Mouse (Mus musculus): ENCODE results near the gene Pdgfb. TPM values are rescaled to one million over a fixed set of nuclear protein-coding genes. Genes with fewer than 3 reads are reported as not detected.
A peak's percentile ranks its signal among the peaks of the same experiment; 100 is the strongest.

Gene Pdgfb
- polyA plus RNA-seq (2012; rRNA removed) = 1.5 and 1.7 TPM in 2 replicates
- polyA plus RNA-seq (2014; fragmentation: Nextera tagmentation; extraction: Ambion mirVana) = 0.71 and 0.92 TPM in 2 replicates

GRCm38 (mm10) chr15:80014321-80015210 lies at the start of gene Pdgfb:
TSS of gene Pdgfb (minus strand) at chr15:80014977.
- H3K27me3 ChIP-seq (ENCODE audit: control insufficient read depth, insufficient read depth, low read length) = peaks cover 54% of the 10 kb centered on the region
- peak within 1 kb of the TSS; percentile 35 to 46 for H3K4me3 ChIP-seq (ENCODE audit: insufficient read depth in 1 of 2, low read depth in 2 of 2, low read length in 2 of 2)
- no peaks in the 10 kb centered on the region for H3K36me3 ChIP-seq (replicated peaks; ENCODE audit: control insufficient read depth, insufficient read depth, low read depth)
- TF ChIP-seq CTCF (IDR thresholded peaks at IDR 0.05; ENCODE audit: low read depth) = no peak
- TF ChIP-seq EP300 (IDR thresholded peaks at IDR 0.05; ENCODE audit: low read depth) = no peak
- under 1% methylated on average over 60 of the region's 60 CpGs for WGBS (ENCODE audit: insufficient replicate concordance)
- ATAC-seq (ENCODE audit: insufficient read depth) (no peak), DNase-seq (ENCODE audit: low read depth in 3 of 3, low spot score in 3 of 3) (no peak)
- H3K4me2 ChIP-seq (ENCODE audit: low read depth) = peak within 1 kb of the TSS; percentile 60
- 0 out of 4 replicates have a peak, but pooled peaks cover 0 to 1% of the 10 kb centered on the region in 2 experiments for H3K4me1 ChIP-seq (replicated peaks; ENCODE audit: control insufficient read depth in 2 of 2, insufficient read depth in 2 of 2, low read length in 1 of 2)
- no peak within 1 kb of the TSS for H3K27ac ChIP-seq
- no peaks in the 10 kb centered on the region for H3K9me3 ChIP-seq (ENCODE audit: control insufficient read depth, low read length)
- no peak within 1 kb of the TSS for H3K9ac ChIP-seq (replicated peaks)

- H3K36me3 ChIP-seq (replicated peaks; ENCODE audit: control insufficient read depth, insufficient read depth, low read depth) = no peaks in the 10 kb centered on the region
- TF ChIP-seq EP300 (IDR thresholded peaks at IDR 0.05; ENCODE audit: low read depth) (no peak), CTCF (IDR thresholded peaks at IDR 0.05; ENCODE audit: low read depth) (no peak)
- no peaks in the 10 kb centered on the region for H3K27me3 ChIP-seq (ENCODE audit: control insufficient read depth, insufficient read depth, low read length)
- ATAC-seq (ENCODE audit: insufficient read depth) (no peak), DNase-seq (ENCODE audit: low read depth in 3 of 3, low spot score in 3 of 3) (no peak)
- H3K4me3 ChIP-seq (ENCODE audit: insufficient read depth in 1 of 2, low read depth in 2 of 2, low read length in 2 of 2) = no peak overlapping the region
- no peaks in the 10 kb centered on the region for H3K4me1 ChIP-seq (replicated peaks; ENCODE audit: control insufficient read depth in 2 of 2, insufficient read depth in 2 of 2, low read length in 1 of 2)
- H3K4me2 ChIP-seq (ENCODE audit: low read depth) = no peak overlapping the region
- WGBS (ENCODE audit: insufficient replicate concordance) = 38% methylated on average over 5 of the region's 5 CpGs
- no peaks in the 10 kb centered on the region for H3K9me3 ChIP-seq (ENCODE audit: control insufficient read depth, low read length)
- no peak overlapping the region for H3K9ac ChIP-seq (replicated peaks)
- H3K27ac ChIP-seq = no peak overlapping the region
Observed at GRCm38 (mm10) chr15:80062821-80063220, 48.0 kb upstream of the Pdgfb start.

GRCm38 (mm10) chr15:80062339-80062738 lies 47.6 kb upstream of the Pdgfb start:
- H3K4me3 ChIP-seq (ENCODE audit: insufficient read depth in 1 of 2, low read depth in 2 of 2, low read length in 2 of 2) = no peak overlapping the region
- H3K4me1 ChIP-seq (replicated peaks; ENCODE audit: control insufficient read depth in 2 of 2, insufficient read depth in 2 of 2, low read length in 1 of 2) = no peaks in the 10 kb centered on the region
- 72% methylated on average over 7 of the region's 9 CpGs for WGBS (ENCODE audit: insufficient replicate concordance)
- no peak for DNase-seq (ENCODE audit: low read depth in 3 of 3, low spot score in 3 of 3)
- no peak for TF ChIP-seq CTCF (IDR thresholded peaks at IDR 0.05; ENCODE audit: low read depth)
- TF ChIP-seq EP300 (IDR thresholded peaks at IDR 0.05; ENCODE audit: low read depth) = no peak
- no peaks in the 10 kb centered on the region for H3K9me3 ChIP-seq (ENCODE audit: control insufficient read depth, low read length)
- H3K27me3 ChIP-seq (ENCODE audit: control insufficient read depth, insufficient read depth, low read length) = no peaks in the 10 kb centered on the region
- H3K36me3 ChIP-seq (replicated peaks; ENCODE audit: control insufficient read depth, insufficient read depth, low read depth) = no peaks in the 10 kb centered on the region
- H3K4me2 ChIP-seq (ENCODE audit: low read depth) = no peak overlapping the region
- no peak overlapping the region for H3K9ac ChIP-seq (replicated peaks)
- no peak for ATAC-seq (ENCODE audit: insufficient read depth)
- H3K27ac ChIP-seq = no peak overlapping the region

GRCm38 (mm10) chr15:80061071-80061550 lies 46.3 kb upstream of the Pdgfb start:
- H3K9ac ChIP-seq (replicated peaks) = no peak overlapping the region
- no peak for DNase-seq (ENCODE audit: low read depth in 3 of 3, low spot score in 3 of 3)
- H3K27me3 ChIP-seq (ENCODE audit: control insufficient read depth, insufficient read depth, low read length) = no peaks in the 10 kb centered on the region
- no peak overlapping the region for H3K4me3 ChIP-seq (ENCODE audit: insufficient read depth in 1 of 2, low read depth in 2 of 2, low read length in 2 of 2)
- WGBS (ENCODE audit: insufficient replicate concordance) = 74% methylated on average over 4 of the region's 4 CpGs
- no peak for TF ChIP-seq CTCF (IDR thresholded peaks at IDR 0.05; ENCODE audit: low read depth)
- H3K36me3 ChIP-seq (replicated peaks; ENCODE audit: control insufficient read depth, insufficient read depth, low read depth) = no peaks in the 10 kb centered on the region
- no peak for ATAC-seq (ENCODE audit: insufficient read depth)
- H3K9me3 ChIP-seq (ENCODE audit: control insufficient read depth, low read length) = no peaks in the 10 kb centered on the region
- H3K4me2 ChIP-seq (ENCODE audit: low read depth) = no peak overlapping the region
- H3K4me1 ChIP-seq (replicated peaks; ENCODE audit: control insufficient read depth in 2 of 2, insufficient read depth in 2 of 2, low read length in 1 of 2) = no peaks in the 10 kb centered on the region
- H3K27ac ChIP-seq = no peak overlapping the region

- no peak for DNase-seq (ENCODE audit: low read depth in 3 of 3, low spot score in 3 of 3)
- no peaks in the 10 kb centered on the region for H3K4me1 ChIP-seq (replicated peaks; ENCODE audit: control insufficient read depth in 2 of 2, insufficient read depth in 2 of 2, low read length in 1 of 2)
- TF ChIP-seq EP300 (IDR thresholded peaks at IDR 0.05; ENCODE audit: low read depth) = no peak
- 0 out of 2 replicates have a peak, but pooled peaks have one; percentile 11 for TF ChIP-seq CTCF (IDR thresholded peaks at IDR 0.05; ENCODE audit: low read depth)
- H3K27ac ChIP-seq = no peak overlapping the region
- no peak for ATAC-seq (ENCODE audit: insufficient read depth)
- 81% methylated on average over 8 of the region's 8 CpGs for WGBS (ENCODE audit: insufficient replicate concordance)
- no peak overlapping the region for H3K4me3 ChIP-seq (ENCODE audit: insufficient read depth in 1 of 2, low read depth in 2 of 2, low read length in 2 of 2)
- H3K36me3 ChIP-seq (replicated peaks; ENCODE audit: control insufficient read depth, insufficient read depth, low read depth) = no peaks in the 10 kb centered on the region
- no peaks in the 10 kb centered on the region for H3K27me3 ChIP-seq (ENCODE audit: control insufficient read depth, insufficient read depth, low read length)
- H3K4me2 ChIP-seq (ENCODE audit: low read depth) = no peak overlapping the region
- no peaks in the 10 kb centered on the region for H3K9me3 ChIP-seq (ENCODE audit: control insufficient read depth, low read length)
- no peak overlapping the region for H3K9ac ChIP-seq (replicated peaks)
Observed at GRCm38 (mm10) chr15:80060356-80061070, 45.7 kb upstream of the Pdgfb start.
